Mouse (Mus musculus): ENCODE data around the gene Tsga10ip. TPM values are rescaled to one million over a fixed set of nuclear protein-coding genes. Genes with fewer than 3 reads are reported as not detected.
A peak's percentile ranks its signal among the peaks of the same experiment; 100 is the strongest.

The Tsga10ip gene
- polyA plus RNA-seq, 1 experiment from 2014 or later, result not detected

GRCm38 (mm10) chr19:5374177-5374576, 28.1 kb downstream of the Tsga10ip start:
- no peak for ATAC-seq (ENCODE audit: insufficient number of reproducible peaks, insufficient read depth, low FRiP score, low read depth)
- Histone ChIP-seq H3K27me3 (ENCODE audit: control insufficient read depth, insufficient read depth, low read length) (no peaks in the 10 kb centered on the region), H3K9me3 (ENCODE audit: control insufficient read depth, low read depth, low read length) (no peaks in the 10 kb centered on the region), H3K4me2 (replicated peaks; ENCODE audit: low read depth, low read length) (no peak overlapping the region), H3K27ac (ENCODE audit: low read length) (no peak overlapping the region), H3K4me3 (ENCODE audit: low read depth, low read length) (no peak overlapping the region), H3K4me1 (ENCODE audit: control insufficient read depth, insufficient read depth, low read length) (no peaks in the 10 kb centered on the region), H3K36me3 (ENCODE audit: control insufficient read depth, insufficient read depth, low read length) (peaks cover 48% of the 10 kb centered on the region), H3K9ac (replicated peaks; ENCODE audit: low read depth, low read length) (no peak overlapping the region)
- WGBS, result 80% methylated on average over 4 of the region's 4 CpGs

GRCm38 (mm10) chr19:5372724-5373123, 29.6 kb downstream of the Tsga10ip start:
- Histone ChIP-seq H3K36me3 (ENCODE audit: control insufficient read depth, insufficient read depth, low read length) (peaks cover 48% of the 10 kb centered on the region), H3K4me2 (replicated peaks; ENCODE audit: low read depth, low read length) (no peak overlapping the region), H3K27ac (ENCODE audit: low read length) (no peak overlapping the region), H3K27me3 (ENCODE audit: control insufficient read depth, insufficient read depth, low read length) (no peaks in the 10 kb centered on the region), H3K9ac (replicated peaks; ENCODE audit: low read depth, low read length) (no peak overlapping the region), H3K4me3 (ENCODE audit: low read depth, low read length) (no peak overlapping the region), H3K9me3 (ENCODE audit: control insufficient read depth, low read depth, low read length) (no peaks in the 10 kb centered on the region), H3K4me1 (ENCODE audit: control insufficient read depth, insufficient read depth, low read length) (peaks cover 7% of the 10 kb centered on the region; the same call in 1 of the 2 replicates)
- 95% methylated on average over 7 of the region's 7 CpGs for WGBS
- no peak for ATAC-seq (ENCODE audit: insufficient number of reproducible peaks, insufficient read depth, low FRiP score, low read depth)

- Histone ChIP-seq H3K9me3 (ENCODE audit: control insufficient read depth, low read depth, low read length) (no peaks in the 10 kb centered on the region), H3K4me2 (replicated peaks; ENCODE audit: low read depth, low read length) (no peak overlapping the region), H3K4me3 (ENCODE audit: low read depth, low read length) (no peak overlapping the region), H3K36me3 (ENCODE audit: control insufficient read depth, insufficient read depth, low read length) (peaks cover 45% of the 10 kb centered on the region), H3K9ac (replicated peaks; ENCODE audit: low read depth, low read length) (no peak overlapping the region), H3K4me1 (ENCODE audit: control insufficient read depth, insufficient read depth, low read length) (peaks cover 10% of the 10 kb centered on the region; the same call in 1 of the 2 replicates), H3K27ac (ENCODE audit: low read length) (no peak overlapping the region), H3K27me3 (ENCODE audit: control insufficient read depth, insufficient read depth, low read length) (no peaks in the 10 kb centered on the region)
- WGBS, result 85% methylated on average over 3 of the region's 3 CpGs
- no peak for ATAC-seq (ENCODE audit: insufficient number of reproducible peaks, insufficient read depth, low FRiP score, low read depth)
Measured at GRCm38 (mm10) chr19:5370932-5371331, 31.4 kb downstream of the Tsga10ip start.

- Histone ChIP-seq H3K36me3 (ENCODE audit: control insufficient read depth, insufficient read depth, low read length) (peaks cover 53% of the 10 kb centered on the region), H3K27ac (ENCODE audit: low read length) (peak overlapping the region; percentile 95; the same call in 1 of the 2 replicates)
Measured at GRCm38 (mm10) chr19:5367455-5367854, 34.9 kb downstream of the Tsga10ip start.

GRCm38 (mm10) chr19:5367053-5367359, 35.3 kb downstream of the Tsga10ip start, which contains the start of gene Banf1:
TSS of gene Banf1 (minus strand) at chr19:5367168.
- Histone ChIP-seq H3K36me3 (ENCODE audit: control insufficient read depth, insufficient read depth, low read length) (peaks cover 49% of the 10 kb centered on the region), H3K27me3 (ENCODE audit: control insufficient read depth, insufficient read depth, low read length) (no peaks in the 10 kb centered on the region), H3K4me1 (ENCODE audit: control insufficient read depth, insufficient read depth, low read length) (peaks cover 17% of the 10 kb centered on the region), H3K4me2 (replicated peaks; ENCODE audit: low read depth, low read length) (peak within 1 kb of the TSS; percentile 80), H3K9ac (replicated peaks; ENCODE audit: low read depth, low read length) (peak within 1 kb of the TSS; percentile 73), H3K9me3 (ENCODE audit: control insufficient read depth, low read depth, low read length) (no peaks in the 10 kb centered on the region), H3K4me3 (ENCODE audit: low read depth, low read length) (peak within 1 kb of the TSS; percentile 98), H3K27ac (ENCODE audit: low read length) (peak within 1 kb of the TSS; percentile 95)
- ATAC-seq (ENCODE audit: insufficient number of reproducible peaks, insufficient read depth, low FRiP score, low read depth), result no peak
- WGBS, result 1% methylated on average over 33 of the region's 33 CpGs

More at GRCm38 (mm10) chr19:5367455-5367854, 34.9 kb downstream of the Tsga10ip start:
- H3K27me3 ChIP-seq (ENCODE audit: control insufficient read depth, insufficient read depth, low read length), result no peaks in the 10 kb centered on the region
- no peak for ATAC-seq (ENCODE audit: insufficient number of reproducible peaks, insufficient read depth, low FRiP score, low read depth)
- WGBS, result 8% methylated on average over 11 of the region's 11 CpGs
- H3K9me3 ChIP-seq (ENCODE audit: control insufficient read depth, low read depth, low read length), result no peaks in the 10 kb centered on the region
- H3K9ac ChIP-seq (replicated peaks; ENCODE audit: low read depth, low read length), result peak overlapping the region; percentile 73
- H3K4me1 ChIP-seq (ENCODE audit: control insufficient read depth, insufficient read depth, low read length), result peaks cover 17% of the 10 kb centered on the region
- peak overlapping the region; percentile 80 for H3K4me2 ChIP-seq (replicated peaks; ENCODE audit: low read depth, low read length)
- H3K4me3 ChIP-seq (ENCODE audit: low read depth, low read length), result peak overlapping the region; percentile 98

- WGBS, result under 1% methylated on average over 92 of the region's 92 CpGs
- Histone ChIP-seq H3K4me2 (replicated peaks; ENCODE audit: low read depth, low read length) (peak within 1 kb of the TSS; percentile 80), H3K4me1 (ENCODE audit: control insufficient read depth, insufficient read depth, low read length) (peaks cover 17% of the 10 kb centered on the region), H3K27ac (ENCODE audit: low read length) (peak within 1 kb of the TSS; percentile 95), H3K9me3 (ENCODE audit: control insufficient read depth, low read depth, low read length) (no peaks in the 10 kb centered on the region), H3K9ac (replicated peaks; ENCODE audit: low read depth, low read length) (peak within 1 kb of the TSS; percentile 73), H3K36me3 (ENCODE audit: control insufficient read depth, insufficient read depth, low read length) (peaks cover 43% of the 10 kb centered on the region), H3K4me3 (ENCODE audit: low read depth, low read length) (peak within 1 kb of the TSS; percentile 98), H3K27me3 (ENCODE audit: control insufficient read depth, insufficient read depth, low read length) (no peaks in the 10 kb centered on the region)
- ATAC-seq (ENCODE audit: insufficient number of reproducible peaks, insufficient read depth, low FRiP score, low read depth), result peak; percentile 93
Measured at GRCm38 (mm10) chr19:5366175-5367052, 35.9 kb downstream of the Tsga10ip start, which contains the start of gene Eif1ad. TSS of gene Eif1ad (plus strand) at chr19:5366741.

- no peaks in the 10 kb centered on the region for H3K27me3 ChIP-seq (ENCODE audit: control insufficient read depth, insufficient read depth, low read length)
- peak overlapping the region; percentile 98 for H3K4me3 ChIP-seq (ENCODE audit: low read depth, low read length)
- no peaks in the 10 kb centered on the region for H3K9me3 ChIP-seq (ENCODE audit: control insufficient read depth, low read depth, low read length)
- WGBS, result 20% methylated on average over 11 of the region's 11 CpGs
- no peak for ATAC-seq (ENCODE audit: insufficient number of reproducible peaks, insufficient read depth, low FRiP score, low read depth)
- H3K4me1 ChIP-seq (ENCODE audit: control insufficient read depth, insufficient read depth, low read length), result peaks cover 17% of the 10 kb centered on the region
- H3K36me3 ChIP-seq (ENCODE audit: control insufficient read depth, insufficient read depth, low read length), result peaks cover 41% of the 10 kb centered on the region
- H3K9ac ChIP-seq (replicated peaks; ENCODE audit: low read depth, low read length), result peak overlapping the region; percentile 73
- peak overlapping the region; percentile 95; the same call in 1 of the 2 replicates for H3K27ac ChIP-seq (ENCODE audit: low read length)
- H3K4me2 ChIP-seq (replicated peaks; ENCODE audit: low read depth, low read length), result peak overlapping the region; percentile 80
Measured at GRCm38 (mm10) chr19:5365751-5366150, 36.6 kb downstream of the Tsga10ip start.

GRCm38 (mm10) chr19:5364124-5364523, 38.2 kb downstream of the Tsga10ip start:
- WGBS, result 87% methylated on average over 2 of the region's 2 CpGs
- no peaks in the 10 kb centered on the region for H3K27me3 ChIP-seq (ENCODE audit: control insufficient read depth, insufficient read depth, low read length)
- ATAC-seq (ENCODE audit: insufficient number of reproducible peaks, insufficient read depth, low FRiP score, low read depth), result no peak
- no peak overlapping the region for H3K4me2 ChIP-seq (replicated peaks; ENCODE audit: low read depth, low read length)
- H3K36me3 ChIP-seq (ENCODE audit: control insufficient read depth, insufficient read depth, low read length), result peaks cover 25% of the 10 kb centered on the region
- H3K27ac ChIP-seq (ENCODE audit: low read length), result no peak overlapping the region
- H3K9ac ChIP-seq (replicated peaks; ENCODE audit: low read depth, low read length), result no peak overlapping the region
- no peaks in the 10 kb centered on the region for H3K9me3 ChIP-seq (ENCODE audit: control insufficient read depth, low read depth, low read length)
- peaks cover 17% of the 10 kb centered on the region for H3K4me1 ChIP-seq (ENCODE audit: control insufficient read depth, insufficient read depth, low read length)
- no peak overlapping the region for H3K4me3 ChIP-seq (ENCODE audit: low read depth, low read length)
